Mouse (Mus musculus) ES-Bruce4 (cell line): ENCODE results near the gene Olfr1368.

Source experiments
- CTCF ChIP-seq: IDR thresholded peaks from one replicate; pipeline ENCODE4 v1.8.1; 2011; ENCODE audit warnings: low read depth, low read length
- POLR2A ChIP-seq: IDR thresholded peaks from one replicate; pipeline ENCODE4 v1.8.1; 2011; ENCODE audit warnings: low read length; ENCODE audit not compliant: insufficient read depth

DNA sequence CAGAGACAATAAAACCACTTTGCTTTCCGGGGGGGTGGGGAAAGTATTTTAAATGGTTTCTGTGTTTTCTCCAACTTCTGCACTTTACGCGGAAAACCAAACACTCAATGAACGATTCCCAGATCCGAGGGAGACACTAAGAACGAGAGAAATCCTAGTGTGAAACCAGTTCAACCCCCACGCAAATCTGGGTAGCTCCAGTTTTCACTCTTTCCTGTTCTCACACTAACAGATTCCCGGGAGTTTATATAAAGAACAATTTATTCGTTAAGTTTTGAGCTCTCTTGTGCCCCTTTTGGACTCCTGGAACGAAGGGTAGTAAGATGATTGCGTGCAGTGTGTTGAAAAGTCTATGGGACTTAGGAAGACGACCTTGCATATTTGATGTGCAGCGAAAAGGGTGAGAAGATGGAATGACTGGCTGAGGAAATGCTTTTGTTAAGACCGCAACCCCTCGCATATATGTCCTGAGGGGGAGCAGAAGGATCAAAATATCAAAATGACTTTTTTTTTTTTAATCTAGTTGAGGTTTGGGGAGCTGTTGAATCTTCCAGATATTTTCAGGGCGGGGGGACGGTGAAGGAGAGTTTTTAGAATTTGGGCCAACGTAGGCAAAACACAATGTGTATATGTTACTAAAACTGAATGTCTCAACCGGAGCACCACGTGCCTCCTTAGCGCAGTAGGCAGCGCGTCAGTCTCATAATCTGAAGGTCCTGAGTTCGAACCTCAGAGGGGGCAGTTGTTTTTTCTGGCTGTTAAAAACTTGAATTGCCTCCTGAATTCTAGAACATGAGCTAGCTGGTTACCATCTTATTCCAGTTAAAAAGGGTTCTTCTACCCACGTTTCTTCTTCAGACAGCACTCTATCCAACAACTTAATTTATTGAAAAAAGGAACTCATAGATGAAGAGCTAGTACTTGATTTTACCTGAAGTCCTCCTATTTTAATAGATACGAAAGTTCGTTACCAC lies 21.6 kb upstream of the Olfr1368 start:
- TF ChIP-seq POLR2A (no peak), CTCF (no peak)
